7 mouse cellular contexts compared by ENCODE assay signal in genomic region chr2:70823926-70824800, GRCm38 (mm10). TPM values are rescaled to one million over a fixed set of nuclear protein-coding genes. Genes with fewer than 3 reads are reported as not detected.
DNase-seq lines count a peak whose midpoint lies in the region; ATAC-seq lines count a peak whose summit lies in the region.

No protein-coding gene starts in this region.

- ATAC-seq in forebrain, embryonic 16.5 days, result 0 out of 2 replicates have a peak, but pooled peaks have one; percentile 8
- ATAC-seq in kidney, embryonic 16.5 days (ENCODE audit: low FRiP score, low TSS enrichment), result no peak

- under 1% methylated on average over 27 of the region's 27 CpGs for WGBS in forebrain, embryonic 16.5 days
- WGBS in kidney, embryonic 16.5 days, result under 1% methylated on average over 27 of the region's 27 CpGs

- H3K4me2 ChIP-seq in forebrain, embryonic 16.5 days (ENCODE audit: low read length), result peak overlapping the region; percentile 53
- H3K4me2 ChIP-seq in kidney, embryonic 16.5 days (replicated peaks; ENCODE audit: low read depth, low read length), result peak overlapping the region; percentile 84

- no peaks in the 10 kb centered on the region for H3K36me3 ChIP-seq in forebrain, embryonic 16.5 days (ENCODE audit: control insufficient read depth, insufficient read depth)
- H3K36me3 ChIP-seq in kidney, embryonic 16.5 days (ENCODE audit: insufficient read depth, low read length), result no peaks in the 10 kb centered on the region

- no peaks in the 10 kb centered on the region for H3K9me3 ChIP-seq in forebrain, embryonic 16.5 days (ENCODE audit: control insufficient read depth, low read length)
- no peaks in the 10 kb centered on the region for H3K9me3 ChIP-seq in kidney, embryonic 16.5 days (ENCODE audit: low read length)

- H3K27me3 ChIP-seq in forebrain, embryonic 16.5 days (replicated peaks; ENCODE audit: control insufficient read depth, insufficient read depth, low read length), result no peaks in the 10 kb centered on the region
- no peaks in the 10 kb centered on the region for H3K27me3 ChIP-seq in kidney, embryonic 16.5 days (ENCODE audit: insufficient read depth, low read length)

- peak overlapping the region; percentile 79 for H3K4me3 ChIP-seq in forebrain, embryonic 16.5 days (replicated peaks; ENCODE audit: low read length)
- peak overlapping the region; percentile 93 for H3K4me3 ChIP-seq in kidney, embryonic 16.5 days (ENCODE audit: low read length)

- peak; percentile 13 to 41 for DNase-seq in spleen, postnatal 36 days (ENCODE audit: low spot score in 2 of 2)
- DNase-seq in spleen, adult 12 weeks (ENCODE audit: low spot score), result no peak
- peak; percentile 84 for DNase-seq in brain, adult 2 months (ENCODE audit: low read depth, low spot score)
- DNase-seq in mesoderm, embryonic 11.5 days (ENCODE audit: low read depth, low spot score), result peak; percentile 53
- peak; percentile 49 for DNase-seq in thymus, postnatal 14 days

- peak overlapping the region; percentile 94 for H3K9ac ChIP-seq in forebrain, embryonic 16.5 days (replicated peaks; ENCODE audit: low read depth, low read length)
- H3K9ac ChIP-seq in kidney, embryonic 16.5 days (replicated peaks; ENCODE audit: low read length), result peak overlapping the region; percentile 99

- H3K27ac ChIP-seq in forebrain, embryonic 16.5 days (ENCODE audit: low read length), result peak overlapping the region; percentile 99
- H3K27ac ChIP-seq in kidney, embryonic 16.5 days (ENCODE audit: low read length), result peak overlapping the region; percentile 100

- peaks cover 9% of the 10 kb centered on the region; the same call in 1 of the 2 replicates for H3K4me1 ChIP-seq in forebrain, embryonic 16.5 days (replicated peaks; ENCODE audit: control insufficient read depth, insufficient read depth, low read length)
- peaks cover 20% of the 10 kb centered on the region for H3K4me1 ChIP-seq in kidney, embryonic 16.5 days (ENCODE audit: insufficient read depth, low read length)

RNA-seq across cellular contexts. Expression of gene Tlk1, which starts 1.4 kb away (rescaled TPM):
- 19.1 and 20.5 TPM in 2 replicates for polyA plus RNA-seq in forebrain, embryonic 16.5 days (2015; fragmentation: Nextera tagmentation; extraction: Ambion mirVana)
- 25.0 and 28.6 TPM in 2 replicates for polyA plus RNA-seq in kidney, embryonic 16.5 days (2015; fragmentation: Nextera tagmentation; extraction: Ambion mirVana)
